Mouse (Mus musculus): ENCODE data around the gene Snx27. TPM values are rescaled to one million over a fixed set of nuclear protein-coding genes. Genes with fewer than 3 reads are reported as not detected.

Gene Snx27
- polyA plus RNA-seq, 1 experiment from 2014 or later, result 58.7 TPM

- H3K36me3 ChIP-seq, result no peaks in the 10 kb centered on the region
- H3K9me3 ChIP-seq, result no peaks in the 10 kb centered on the region
- WGBS, result 69% methylated on average over 2 of the region's 2 CpGs
- H3K9ac ChIP-seq (replicated peaks), result no peak overlapping the region
- peaks cover 23% of the 10 kb centered on the region for H3K4me1 ChIP-seq (replicated peaks)
- H3K27ac ChIP-seq, result no peak overlapping the region
- no peak for ATAC-seq (ENCODE audit: insufficient number of reproducible peaks, insufficient read depth, low FRiP score, low TSS enrichment, low read depth)
- H3K4me3 ChIP-seq (replicated peaks), result no peak overlapping the region
- no peak overlapping the region for H3K4me2 ChIP-seq
- H3K27me3 ChIP-seq, result no peaks in the 10 kb centered on the region
These were observed 15.3 kb downstream of the Snx27 start for GRCm38 (mm10) chr3:94567242-94567641.

GRCm38 (mm10) chr3:94565557-94565956 is 17.0 kb downstream of the Snx27 start:
- no peak for ATAC-seq (ENCODE audit: insufficient number of reproducible peaks, insufficient read depth, low FRiP score, low TSS enrichment, low read depth)
- no peaks in the 10 kb centered on the region for H3K9me3 ChIP-seq
- H3K4me2 ChIP-seq, result no peak overlapping the region
- 0 out of 2 replicates have a peak, but pooled peaks cover 5% of the 10 kb centered on the region for H3K36me3 ChIP-seq
- 0 out of 2 replicates have a peak overlapping the region, but pooled peaks have one; percentile 23 for H3K27ac ChIP-seq
- no peak overlapping the region for H3K4me3 ChIP-seq (replicated peaks)
- H3K4me1 ChIP-seq (replicated peaks), result peaks cover 23% of the 10 kb centered on the region
- 76% methylated on average over 2 of the region's 2 CpGs for WGBS
- no peak overlapping the region for H3K9ac ChIP-seq (replicated peaks)
- H3K27me3 ChIP-seq, result no peaks in the 10 kb centered on the region

- Histone ChIP-seq H3K9ac (replicated peaks) (no peak overlapping the region), H3K4me2 (no peak overlapping the region), H3K4me3 (replicated peaks) (no peak overlapping the region), H3K9me3 (no peaks in the 10 kb centered on the region), H3K27me3 (no peaks in the 10 kb centered on the region), H3K27ac (peak overlapping the region; percentile 57; the same call in 1 of the 2 replicates), H3K4me1 (replicated peaks) (peaks cover 23% of the 10 kb centered on the region), H3K36me3 (peaks cover 6% of the 10 kb centered on the region)
- ATAC-seq (ENCODE audit: insufficient number of reproducible peaks, insufficient read depth, low FRiP score, low TSS enrichment, low read depth), result no peak
- WGBS, result 35% methylated on average over 3 of the region's 3 CpGs
These were observed 17.4 kb downstream of the Snx27 start for GRCm38 (mm10) chr3:94565127-94565526.

DNA sequence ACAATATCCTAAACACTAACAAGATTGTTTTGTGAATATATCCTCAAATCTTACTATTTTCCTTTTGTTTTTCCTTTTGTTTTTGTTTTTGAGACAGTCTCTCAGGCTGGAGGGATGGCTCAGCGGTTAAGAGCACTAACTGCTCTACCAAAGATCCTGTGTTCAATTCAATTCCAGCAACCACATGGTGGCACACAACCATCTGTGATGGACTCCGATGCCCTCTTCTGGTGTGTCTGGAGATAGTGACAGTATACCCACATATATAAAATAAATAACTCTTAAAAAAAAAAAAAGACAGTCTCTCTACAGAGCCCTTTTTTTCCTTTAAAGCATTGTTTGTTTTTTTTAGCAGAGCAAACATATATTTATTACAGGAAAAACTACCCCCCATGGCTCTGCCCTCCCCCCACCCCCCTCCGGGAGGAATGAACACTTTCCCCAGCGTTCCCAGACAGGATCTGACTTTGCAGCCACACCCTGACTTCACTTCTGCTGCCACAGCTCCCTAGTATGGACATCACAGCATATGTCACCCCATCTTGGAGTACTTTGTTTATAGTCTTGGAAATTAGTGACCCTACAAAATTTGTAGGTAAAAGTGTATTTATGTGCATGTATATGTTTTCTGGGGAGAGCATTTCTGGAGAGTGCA is 18.0 kb downstream of the Snx27 start:
- WGBS, result 78% methylated on average over 4 of the region's 4 CpGs
- no peak overlapping the region for H3K9ac ChIP-seq (replicated peaks)
- H3K9me3 ChIP-seq, result no peaks in the 10 kb centered on the region
- H3K27me3 ChIP-seq, result no peaks in the 10 kb centered on the region
- no peak overlapping the region for H3K4me3 ChIP-seq (replicated peaks)
- H3K27ac ChIP-seq, result no peak overlapping the region
- H3K4me1 ChIP-seq (replicated peaks), result peaks cover 23% of the 10 kb centered on the region
- peaks cover 12% of the 10 kb centered on the region for H3K36me3 ChIP-seq
- no peak for ATAC-seq (ENCODE audit: insufficient number of reproducible peaks, insufficient read depth, low FRiP score, low TSS enrichment, low read depth)
- H3K4me2 ChIP-seq, result no peak overlapping the region

DNA sequence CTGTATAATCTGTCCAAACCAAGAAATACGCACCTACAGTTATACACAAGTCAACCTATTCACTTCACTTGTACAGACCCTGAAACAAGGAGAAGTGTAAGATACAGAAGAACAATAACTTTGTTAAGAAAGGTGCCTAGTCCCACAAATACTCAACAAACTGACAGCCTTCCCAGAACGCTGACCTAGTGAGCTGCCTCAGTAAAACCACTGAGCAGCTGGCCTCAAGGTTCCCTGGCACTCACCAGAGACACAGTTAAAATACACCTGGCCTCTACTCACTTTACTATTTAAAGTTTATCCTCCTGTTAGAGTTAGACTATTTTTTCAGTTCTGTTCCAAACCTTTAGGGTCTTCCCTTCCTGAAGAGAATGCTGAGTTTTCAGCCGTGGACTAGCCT is 19.4 kb downstream of the Snx27 start:
- Histone ChIP-seq H3K27ac (no peak overlapping the region), H3K9ac (replicated peaks) (no peak overlapping the region), H3K27me3 (no peaks in the 10 kb centered on the region), H3K4me1 (replicated peaks) (peaks cover 23% of the 10 kb centered on the region), H3K36me3 (peaks cover 22% of the 10 kb centered on the region), H3K4me3 (replicated peaks) (no peak overlapping the region), H3K9me3 (no peaks in the 10 kb centered on the region), H3K4me2 (no peak overlapping the region)
- no peak for ATAC-seq (ENCODE audit: insufficient number of reproducible peaks, insufficient read depth, low FRiP score, low TSS enrichment, low read depth)
- WGBS, result 64% methylated on average over 3 of the region's 3 CpGs

- no peak overlapping the region for H3K27ac ChIP-seq
- no peak overlapping the region for H3K9ac ChIP-seq (replicated peaks)
- no peak overlapping the region for H3K4me2 ChIP-seq
- H3K4me3 ChIP-seq (replicated peaks), result no peak overlapping the region
- 86% methylated on average over 5 of the region's 5 CpGs for WGBS
- H3K27me3 ChIP-seq, result no peaks in the 10 kb centered on the region
- no peaks in the 10 kb centered on the region for H3K9me3 ChIP-seq
- no peak for ATAC-seq (ENCODE audit: insufficient number of reproducible peaks, insufficient read depth, low FRiP score, low TSS enrichment, low read depth)
- peaks cover 32% of the 10 kb centered on the region for H3K36me3 ChIP-seq
- H3K4me1 ChIP-seq (replicated peaks), result peaks cover 10% of the 10 kb centered on the region; the same call in 1 of the 2 replicates
These were observed 22.5 kb downstream of the Snx27 start for GRCm38 (mm10) chr3:94559931-94560429.

GRCm38 (mm10) chr3:94549041-94549440 is 33.5 kb downstream of the Snx27 start:
- Histone ChIP-seq H3K27ac (no peak overlapping the region), H3K27me3 (no peaks in the 10 kb centered on the region), H3K36me3 (0 out of 2 replicates have a peak, but pooled peaks cover 8% of the 10 kb centered on the region), H3K4me1 (replicated peaks) (no peaks in the 10 kb centered on the region), H3K4me2 (no peak overlapping the region), H3K4me3 (replicated peaks) (no peak overlapping the region), H3K9ac (replicated peaks) (no peak overlapping the region), H3K9me3 (no peaks in the 10 kb centered on the region)
- ATAC-seq (ENCODE audit: insufficient number of reproducible peaks, insufficient read depth, low FRiP score, low TSS enrichment, low read depth), result no peak
- WGBS, result 88% methylated on average over 2 of the region's 2 CpGs

DNA sequence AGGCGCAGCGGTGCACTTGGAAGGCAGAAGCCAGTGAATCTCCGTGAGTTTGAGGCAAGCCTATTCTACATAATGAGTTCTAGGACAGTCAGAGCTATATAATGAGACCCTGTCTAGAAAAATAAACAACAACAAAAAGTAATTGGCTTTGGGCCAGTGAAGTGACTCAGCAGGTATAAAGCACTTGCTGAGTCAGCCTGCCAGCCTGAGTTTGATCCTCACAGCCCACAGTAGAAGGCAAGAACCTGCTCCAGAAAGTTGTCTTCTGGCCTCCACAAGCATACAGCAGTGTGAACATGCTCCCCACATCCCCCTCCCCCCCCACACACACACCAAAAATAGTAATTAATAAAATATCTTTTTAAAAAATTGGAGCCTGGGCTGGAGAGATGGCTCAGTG is 45.3 kb downstream of the Snx27 start:
- H3K4me3 ChIP-seq (replicated peaks), result no peak overlapping the region
- H3K9ac ChIP-seq (replicated peaks), result no peak overlapping the region
- H3K36me3 ChIP-seq, result peaks cover 5% of the 10 kb centered on the region; the same call in 1 of the 2 replicates
- no peak for ATAC-seq (ENCODE audit: insufficient number of reproducible peaks, insufficient read depth, low FRiP score, low TSS enrichment, low read depth)
- no peaks in the 10 kb centered on the region for H3K9me3 ChIP-seq
- no peak overlapping the region for H3K4me2 ChIP-seq
- WGBS, result 94% methylated on average over 3 of the region's 3 CpGs
- no peaks in the 10 kb centered on the region for H3K4me1 ChIP-seq (replicated peaks)
- no peak overlapping the region for H3K27ac ChIP-seq
- H3K27me3 ChIP-seq, result no peaks in the 10 kb centered on the region

DNA sequence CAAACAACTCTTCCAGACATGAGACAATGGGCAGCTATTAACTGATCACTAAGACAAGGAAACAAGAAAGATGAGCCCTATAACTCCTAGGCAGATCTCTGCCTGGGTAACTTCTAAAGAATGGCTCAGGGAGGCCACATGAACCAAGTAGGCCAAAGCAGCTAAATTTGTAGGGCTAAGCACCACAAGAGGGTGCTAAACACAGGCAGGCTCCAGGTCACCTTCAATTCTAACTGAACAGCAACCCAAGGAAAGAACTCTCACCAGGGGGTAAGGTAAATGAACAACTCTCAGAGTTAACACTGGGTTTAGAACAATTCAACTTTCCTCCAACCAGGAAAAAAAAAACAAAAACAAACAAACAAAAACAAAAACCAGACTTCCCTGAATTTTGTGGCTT is 48.5 kb downstream of the Snx27 start:
- Histone ChIP-seq H3K36me3 (peaks cover 16% of the 10 kb centered on the region), H3K4me1 (replicated peaks) (no peaks in the 10 kb centered on the region), H3K9me3 (no peaks in the 10 kb centered on the region), H3K4me3 (replicated peaks) (no peak overlapping the region), H3K27ac (no peak overlapping the region), H3K9ac (replicated peaks) (no peak overlapping the region), H3K4me2 (no peak overlapping the region), H3K27me3 (no peaks in the 10 kb centered on the region)
- ATAC-seq (ENCODE audit: insufficient number of reproducible peaks, insufficient read depth, low FRiP score, low TSS enrichment, low read depth), result no peak

GRCm38 (mm10) chr3:94526731-94527130 is 55.8 kb downstream of the Snx27 start:
- Histone ChIP-seq H3K4me2 (no peak overlapping the region), H3K36me3 (peaks cover 54% of the 10 kb centered on the region)
- WGBS, result 57% methylated on average over 2 of the region's 2 CpGs

GRCm38 (mm10) chr3:94506664-94507063 is 75.9 kb downstream of the Snx27 start:
- Histone ChIP-seq H3K27me3 (no peaks in the 10 kb centered on the region), H3K4me1 (replicated peaks) (no peaks in the 10 kb centered on the region), H3K36me3 (peaks cover 65% of the 10 kb centered on the region), H3K9ac (replicated peaks) (no peak overlapping the region), H3K9me3 (no peaks in the 10 kb centered on the region), H3K4me2 (no peak overlapping the region), H3K4me3 (replicated peaks) (no peak overlapping the region), H3K27ac (no peak overlapping the region)
- no peak for ATAC-seq (ENCODE audit: insufficient number of reproducible peaks, insufficient read depth, low FRiP score, low TSS enrichment, low read depth)
- 95% methylated on average over 1 of the region's 1 CpGs for WGBS

More at GRCm38 (mm10) chr3:94526731-94527130, 55.8 kb downstream of the Snx27 start:
- Histone ChIP-seq H3K9ac (replicated peaks) (no peak overlapping the region), H3K9me3 (no peaks in the 10 kb centered on the region), H3K4me1 (replicated peaks) (no peaks in the 10 kb centered on the region), H3K27ac (no peak overlapping the region), H3K27me3 (no peaks in the 10 kb centered on the region), H3K4me3 (replicated peaks) (no peak overlapping the region)
- no peak for ATAC-seq (ENCODE audit: insufficient number of reproducible peaks, insufficient read depth, low FRiP score, low TSS enrichment, low read depth)

- no peak overlapping the region for H3K9ac ChIP-seq (replicated peaks)
- no peaks in the 10 kb centered on the region for H3K27me3 ChIP-seq
- 84% methylated on average over 3 of the region's 3 CpGs for whole genome bisulfite sequencing
- H3K9me3 ChIP-seq, result no peaks in the 10 kb centered on the region
- no peak overlapping the region for H3K4me3 ChIP-seq (replicated peaks)
- H3K27ac ChIP-seq, result no peak overlapping the region
- peaks cover 67% of the 10 kb centered on the region for H3K36me3 ChIP-seq
- no peaks in the 10 kb centered on the region for H3K4me1 ChIP-seq (replicated peaks)
- no peak for ATAC-seq (ENCODE audit: insufficient number of reproducible peaks, insufficient read depth, low FRiP score, low TSS enrichment, low read depth)
- H3K4me2 ChIP-seq, result no peak overlapping the region
These were observed 80.3 kb downstream of the Snx27 start for GRCm38 (mm10) chr3:94502243-94502642.
